Mouse (Mus musculus): ENCODE measurements around the gene Gcm1. TPM values are rescaled to one million over a fixed set of nuclear protein-coding genes. Genes with fewer than 3 reads are reported as not detected.

The Gcm1 gene
- polyA plus RNA-seq, 2 experiments = not detected

DNA sequence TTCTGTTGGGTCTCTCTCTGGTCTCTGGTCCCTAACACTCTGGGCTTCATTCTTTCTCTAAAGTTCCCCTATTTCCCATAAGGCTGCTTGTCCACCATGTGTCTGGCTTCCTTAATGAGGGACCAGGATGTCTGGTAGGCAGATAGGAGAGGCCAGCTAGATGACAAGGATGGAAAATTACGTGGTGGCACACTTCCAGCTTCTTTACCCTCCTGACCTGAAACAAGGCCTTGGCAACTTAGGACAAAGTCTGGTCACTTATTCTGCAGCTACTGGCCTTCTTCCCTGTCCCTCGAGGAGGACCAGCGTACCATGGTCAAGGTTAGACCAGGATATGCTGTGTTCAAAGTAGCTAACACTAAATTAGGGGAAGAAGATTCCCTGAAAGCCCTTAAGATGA lies 24.6 kb upstream of the Gcm1 start:
- TF ChIP-seq CTCF (IDR thresholded peaks at IDR 0.05; ENCODE audit: low read depth) (no peak), EP300 (IDR thresholded peaks at IDR 0.05; ENCODE audit: low read depth) (no peak)
- 43% methylated on average over 3 of the region's 3 CpGs for WGBS (ENCODE audit: insufficient replicate concordance)
- no peak for ATAC-seq (ENCODE audit: insufficient read depth)
- no peak for DNase-seq (ENCODE audit: low read depth in 3 of 3, low spot score in 3 of 3)
- no peaks in the 10 kb centered on the region for H3K36me3 ChIP-seq (replicated peaks; ENCODE audit: control insufficient read depth, insufficient read depth, low read depth)
- H3K4me2 ChIP-seq (ENCODE audit: low read depth) = no peak overlapping the region
- no peak overlapping the region for H3K27ac ChIP-seq
- H3K9me3 ChIP-seq (ENCODE audit: control insufficient read depth, low read length) = no peaks in the 10 kb centered on the region
- no peaks in the 10 kb centered on the region for H3K27me3 ChIP-seq (ENCODE audit: control insufficient read depth, insufficient read depth, low read length)
- H3K4me1 ChIP-seq (replicated peaks; ENCODE audit: control insufficient read depth in 2 of 2, insufficient read depth in 2 of 2, low read length in 1 of 2) = peaks cover 0 to 4% of the 10 kb centered on the region in 2 experiments; a peak in 1 of 4 replicates
- H3K9ac ChIP-seq (replicated peaks) = no peak overlapping the region
- H3K4me3 ChIP-seq (ENCODE audit: insufficient read depth in 1 of 2, low read depth in 2 of 2, low read length in 2 of 2) = no peak overlapping the region

GRCm38 (mm10) chr9:78030835-78031456 lies 20.8 kb upstream of the Gcm1 start:
- no peak overlapping the region for H3K27ac ChIP-seq
- DNase-seq (ENCODE audit: low read depth in 3 of 3, low spot score in 3 of 3) (no peak), ATAC-seq (ENCODE audit: insufficient read depth) (0 out of 2 replicates have a peak, but pooled peaks have one; percentile 39)

DNA sequence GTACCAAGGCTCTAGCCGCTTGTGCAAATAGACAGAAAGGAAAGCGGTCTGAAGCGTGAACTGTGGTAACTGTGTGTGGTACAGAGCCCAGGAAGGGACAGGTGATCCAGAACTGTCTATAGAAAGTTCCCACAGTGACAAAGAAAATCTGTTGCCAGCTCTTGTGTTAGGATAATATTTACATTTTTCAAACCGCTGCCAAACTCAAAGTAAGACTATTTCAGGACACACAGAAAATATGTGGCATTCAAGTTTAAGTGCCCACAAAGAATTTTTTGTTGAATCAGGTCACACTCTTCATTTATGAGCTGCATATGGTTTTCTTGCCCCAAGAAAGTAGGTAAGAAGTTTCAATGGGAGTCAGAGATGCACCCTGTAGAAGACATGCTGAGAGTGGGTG lies 18.8 kb upstream of the Gcm1 start:
- 75% methylated on average over 4 of the region's 4 CpGs for WGBS (ENCODE audit: insufficient replicate concordance)
- no peak overlapping the region for H3K27ac ChIP-seq
- no peak for ATAC-seq (ENCODE audit: insufficient read depth)

More at GRCm38 (mm10) chr9:78030835-78031456, 20.8 kb upstream of the Gcm1 start:
- H3K36me3 ChIP-seq (replicated peaks; ENCODE audit: control insufficient read depth, insufficient read depth, low read depth) = no peaks in the 10 kb centered on the region
- H3K4me1 ChIP-seq (replicated peaks; ENCODE audit: control insufficient read depth in 2 of 2, insufficient read depth in 2 of 2, low read length in 1 of 2) = peaks cover 0 to 3% of the 10 kb centered on the region in 2 experiments; a peak in 1 of 4 replicates
- H3K9me3 ChIP-seq (ENCODE audit: control insufficient read depth, low read length) = no peaks in the 10 kb centered on the region
- H3K9ac ChIP-seq (replicated peaks) = no peak overlapping the region
- TF ChIP-seq CTCF (IDR thresholded peaks at IDR 0.05; ENCODE audit: low read depth) = no peak
- no peak for TF ChIP-seq EP300 (IDR thresholded peaks at IDR 0.05; ENCODE audit: low read depth)
- no peak overlapping the region for H3K4me3 ChIP-seq (ENCODE audit: insufficient read depth in 1 of 2, low read depth in 2 of 2, low read length in 2 of 2)
- no peak overlapping the region for H3K4me2 ChIP-seq (ENCODE audit: low read depth)
- 67% methylated on average over 10 of the region's 10 CpGs for WGBS (ENCODE audit: insufficient replicate concordance)
- H3K27me3 ChIP-seq (ENCODE audit: control insufficient read depth, insufficient read depth, low read length) = no peaks in the 10 kb centered on the region

GRCm38 (mm10) chr9:78035296-78035695 lies 16.4 kb upstream of the Gcm1 start:
- no peak overlapping the region for H3K9ac ChIP-seq (replicated peaks)
- ATAC-seq (ENCODE audit: insufficient read depth) = no peak
- TF ChIP-seq CTCF (IDR thresholded peaks at IDR 0.05; ENCODE audit: low read depth) = peak; percentile 24; the same call in 1 of the 2 replicates
- TF ChIP-seq EP300 (IDR thresholded peaks at IDR 0.05; ENCODE audit: low read depth) = no peak
- no peak overlapping the region for H3K4me2 ChIP-seq (ENCODE audit: low read depth)
- H3K4me3 ChIP-seq (ENCODE audit: insufficient read depth in 1 of 2, low read depth in 2 of 2, low read length in 2 of 2) = no peak overlapping the region
- 55% methylated on average over 5 of the region's 5 CpGs for WGBS (ENCODE audit: insufficient replicate concordance)
- no peaks in the 10 kb centered on the region for H3K27me3 ChIP-seq (ENCODE audit: control insufficient read depth, insufficient read depth, low read length)
- H3K4me1 ChIP-seq (replicated peaks; ENCODE audit: control insufficient read depth in 2 of 2, insufficient read depth in 2 of 2, low read length in 1 of 2) = peaks cover 0 to 3% of the 10 kb centered on the region in 2 experiments; a peak in 1 of 4 replicates
- H3K36me3 ChIP-seq (replicated peaks; ENCODE audit: control insufficient read depth, insufficient read depth, low read depth) = no peaks in the 10 kb centered on the region
- H3K27ac ChIP-seq = no peak overlapping the region
- DNase-seq (ENCODE audit: low read depth in 3 of 3, low spot score in 3 of 3) = no peak
- no peaks in the 10 kb centered on the region for H3K9me3 ChIP-seq (ENCODE audit: control insufficient read depth, low read length)

More for the DNA sequence above, 18.8 kb upstream of the Gcm1 start:
- H3K27me3 ChIP-seq (ENCODE audit: control insufficient read depth, insufficient read depth, low read length) = no peaks in the 10 kb centered on the region
- TF ChIP-seq EP300 (IDR thresholded peaks at IDR 0.05; ENCODE audit: low read depth) (no peak), CTCF (IDR thresholded peaks at IDR 0.05; ENCODE audit: low read depth) (no peak)
- H3K36me3 ChIP-seq (replicated peaks; ENCODE audit: control insufficient read depth, insufficient read depth, low read depth) = no peaks in the 10 kb centered on the region
- DNase-seq (ENCODE audit: low read depth in 3 of 3, low spot score in 3 of 3) = no peak
- no peak overlapping the region for H3K9ac ChIP-seq (replicated peaks)
- H3K4me2 ChIP-seq (ENCODE audit: low read depth) = no peak overlapping the region
- H3K9me3 ChIP-seq (ENCODE audit: control insufficient read depth, low read length) = no peaks in the 10 kb centered on the region
- peaks cover 0 to 3% of the 10 kb centered on the region in 2 experiments; a peak in 1 of 4 replicates for H3K4me1 ChIP-seq (replicated peaks; ENCODE audit: control insufficient read depth in 2 of 2, insufficient read depth in 2 of 2, low read length in 1 of 2)
- no peak overlapping the region for H3K4me3 ChIP-seq (ENCODE audit: insufficient read depth in 1 of 2, low read depth in 2 of 2, low read length in 2 of 2)

- no peaks in the 10 kb centered on the region for H3K27me3 ChIP-seq (ENCODE audit: control insufficient read depth, insufficient read depth, low read length)
- 61% methylated on average over 8 of the region's 8 CpGs for WGBS (ENCODE audit: insufficient replicate concordance)
- no peak overlapping the region for H3K9ac ChIP-seq (replicated peaks)
- 0 out of 4 replicates have a peak, but pooled peaks cover 0 to 3% of the 10 kb centered on the region in 2 experiments for H3K4me1 ChIP-seq (replicated peaks; ENCODE audit: control insufficient read depth in 2 of 2, insufficient read depth in 2 of 2, low read length in 1 of 2)
- H3K4me2 ChIP-seq (ENCODE audit: low read depth) = no peak overlapping the region
- H3K9me3 ChIP-seq (ENCODE audit: control insufficient read depth, low read length) = no peaks in the 10 kb centered on the region
- ATAC-seq (ENCODE audit: insufficient read depth) (no peak), DNase-seq (ENCODE audit: low read depth in 3 of 3, low spot score in 3 of 3) (no peak)
- no peaks in the 10 kb centered on the region for H3K36me3 ChIP-seq (replicated peaks; ENCODE audit: control insufficient read depth, insufficient read depth, low read depth)
- no peak overlapping the region for H3K4me3 ChIP-seq (ENCODE audit: insufficient read depth in 1 of 2, low read depth in 2 of 2, low read length in 2 of 2)
- H3K27ac ChIP-seq = no peak overlapping the region
- TF ChIP-seq EP300 (IDR thresholded peaks at IDR 0.05; ENCODE audit: low read depth) (no peak), CTCF (IDR thresholded peaks at IDR 0.05; ENCODE audit: low read depth) (no peak)
These were observed 15.9 kb upstream of the Gcm1 start for GRCm38 (mm10) chr9:78035831-78036230.

Data from liver, embryonic 14.5 days (tissue).